Mouse (Mus musculus): Measurements from ENCODE around the gene Ftl1. TPM values are rescaled to one million over a fixed set of nuclear protein-coding genes. Genes with fewer than 3 reads are reported as not detected.

Gene Ftl1
- polyA plus RNA-seq (2017; shearing (Covaris generic)): 2,431 TPM

GRCm38 (mm10) chr7:45459564-45460140 is at the start of gene Ftl1:
Gene Ftl1 (minus strand): TSS chr7:45459884.

GRCm38 (mm10) chr7:45488293-45489204 is 28.9 kb upstream of the Ftl1 start, which contains the start of gene Dhdh:
Gene Dhdh (minus strand): TSS chr7:45488805.

GRCm38 (mm10) chr7:45486761-45487415 is 27.2 kb upstream of the Ftl1 start, which contains the start of gene Gm45808:
Gene Gm45808 (minus strand): TSS chr7:45486811.

GRCm38 (mm10) chr7:45481374-45481927 is 21.8 kb upstream of the Ftl1 start, which contains the start of gene Tulp2:
Gene Tulp2 (plus strand): TSS chr7:45481877.

GRCm38 (mm10) chr7:45466283-45467089 is 6.8 kb upstream of the Ftl1 start, which contains the start of gene Bax:
Gene Bax (minus strand): TSS chr7:45466898.

GRCm38 (mm10) chr7:45437521-45438276 is 22.0 kb downstream of the Ftl1 start, which contains the start of gene Ruvbl2:
Gene Ruvbl2 (minus strand): TSS chr7:45438096.

GRCm38 (mm10) chr7:45434203-45435015 is 25.3 kb downstream of the Ftl1 start, which contains the start of gene Gys1:
Gene Gys1 (plus strand): TSS chr7:45434844.

GRCm38 (mm10) chr7:45420615-45420919 is 39.1 kb downstream of the Ftl1 start, which contains the start of gene Lhb:
Gene Lhb (plus strand): TSS chr7:45420820.

GRCm38 (mm10) chr7:45413113-45413863 is 46.4 kb downstream of the Ftl1 start, which contains the start of gene Ntf5:
Gene Ntf5 (plus strand): TSS chr7:45413695.

Other genes starting within 250 kb of the Ftl1 start
- gene Dkkl1, start 247.7 kb downstream of the Ftl1 start, polyA plus RNA-seq (2017; shearing (Covaris generic)): 32.1 TPM
- 1.2 TPM for gene Tead2, start 244.1 kb downstream of the Ftl1 start, polyA plus RNA-seq (2017; shearing (Covaris generic))
- gene Cd37, start 220.8 kb downstream of the Ftl1 start, polyA plus RNA-seq (2017; shearing (Covaris generic)): 391 TPM
- not detected for gene Slc6a16, start 218.8 kb downstream of the Ftl1 start, polyA plus RNA-seq (2017; shearing (Covaris generic))
- not detected for gene Slc6a21, start 182.4 kb downstream of the Ftl1 start, polyA plus RNA-seq (2017; shearing (Covaris generic))
- gene Trpm4, start 126.1 kb downstream of the Ftl1 start, polyA plus RNA-seq (2017; shearing (Covaris generic)): 5.3 TPM
- not detected for gene Hrc, start 124.6 kb downstream of the Ftl1 start, polyA plus RNA-seq (2017; shearing (Covaris generic))
- gene Ppfia3, start 92.9 kb downstream of the Ftl1 start, polyA plus RNA-seq (2017; shearing (Covaris generic)): 0.30 TPM
- gene Lin7b, start 89.3 kb downstream of the Ftl1 start, polyA plus RNA-seq (2017; shearing (Covaris generic)): not detected
- gene Snrnp70, start 64.1 kb downstream of the Ftl1 start, polyA plus RNA-seq (2017; shearing (Covaris generic)): 207 TPM
- not detected for gene Kcna7, start 54.2 kb downstream of the Ftl1 start, polyA plus RNA-seq (2017; shearing (Covaris generic))
- gene Ntf5, start 46.2 kb downstream of the Ftl1 start, polyA plus RNA-seq (2017; shearing (Covaris generic)): 0.19 TPM
- not detected for gene Lhb, start 39.1 kb downstream of the Ftl1 start, polyA plus RNA-seq (2017; shearing (Covaris generic))
- 5.5 TPM for gene Gys1, start 25.0 kb downstream of the Ftl1 start, polyA plus RNA-seq (2017; shearing (Covaris generic))
- 32.9 TPM for gene Ruvbl2, start 21.8 kb downstream of the Ftl1 start, polyA plus RNA-seq (2017; shearing (Covaris generic))
- 199 TPM for gene Bax, start 7.0 kb upstream of the Ftl1 start, polyA plus RNA-seq (2017; shearing (Covaris generic))
- gene Tulp2, start 22.0 kb upstream of the Ftl1 start, polyA plus RNA-seq (2017; shearing (Covaris generic)): 2.3 TPM
- gene Gm45808, start 26.9 kb upstream of the Ftl1 start, polyA plus RNA-seq (2017; shearing (Covaris generic)): not detected
- gene Dhdh, start 28.9 kb upstream of the Ftl1 start, polyA plus RNA-seq (2017; shearing (Covaris generic)): 0.60 TPM
- gene Nucb1, start 50.5 kb upstream of the Ftl1 start, polyA plus RNA-seq (2017; shearing (Covaris generic)): 208 TPM
- 868 TPM for gene Ppp1r15a, start 66.4 kb upstream of the Ftl1 start, polyA plus RNA-seq (2017; shearing (Covaris generic))
- gene Plekha4, start 66.4 kb upstream of the Ftl1 start, polyA plus RNA-seq (2017; shearing (Covaris generic)): 0.39 TPM
- gene Hsd17b14, start 95.0 kb upstream of the Ftl1 start, polyA plus RNA-seq (2017; shearing (Covaris generic)): 0.64 TPM
- 38.4 TPM for gene Bcat2, start 110.3 kb upstream of the Ftl1 start, polyA plus RNA-seq (2017; shearing (Covaris generic))
- not detected for gene Fgf21, start 155.6 kb upstream of the Ftl1 start, polyA plus RNA-seq (2017; shearing (Covaris generic))
- gene Fut1, start 157.4 kb upstream of the Ftl1 start, polyA plus RNA-seq (2017; shearing (Covaris generic)): 0.21 TPM
- not detected for gene Izumo1, start 161.9 kb upstream of the Ftl1 start, polyA plus RNA-seq (2017; shearing (Covaris generic))
- gene Rasip1, start 167.6 kb upstream of the Ftl1 start, polyA plus RNA-seq (2017; shearing (Covaris generic)): not detected
- not detected for gene Mamstr, start 180.1 kb upstream of the Ftl1 start, polyA plus RNA-seq (2017; shearing (Covaris generic))
- not detected for gene Fut2, start 206.5 kb upstream of the Ftl1 start, polyA plus RNA-seq (2017; shearing (Covaris generic))
- not detected for gene Ntn5, start 224.1 kb upstream of the Ftl1 start, polyA plus RNA-seq (2017; shearing (Covaris generic))
- gene Sec1, start 234.5 kb upstream of the Ftl1 start, polyA plus RNA-seq (2017; shearing (Covaris generic)): not detected
- gene Car11, start 240.0 kb upstream of the Ftl1 start, polyA plus RNA-seq (2017; shearing (Covaris generic)): 1.7 TPM
- 13.8 TPM for gene Dbp, start 245.2 kb upstream of the Ftl1 start, polyA plus RNA-seq (2017; shearing (Covaris generic))

All from effector memory CD4-positive, alpha-beta T cell, adult 5 months (primary cell).